Mouse (Mus musculus) activated CD4-positive, CD25-positive, alpha-beta regulatory T cell (primary cell): ENCODE measurements around the gene Ak4. TPM values are rescaled to one million over a fixed set of nuclear protein-coding genes. Genes with fewer than 3 reads are reported as not detected.

ENCODE experiments used
- polyA plus RNA-seq, 2 experiments: library from polyadenylated mRNA; unstranded; fragments of 100-300 nt; shearing (Covaris generic); gene quantifications; one replicate each; pipeline ENCODE4 v1.2.1; 2017

Gene Ak4
- polyA plus RNA-seq = under 1 TPM; 0.24 to 0.33 TPM

GRCm38 (mm10) chr4:101419151-101419910 is at the start of gene Ak4:
Gene Ak4 (plus strand): TSS chr4:101419277.

GRCm38 (mm10) chr4:101496534-101497237 is 77.6 kb downstream of the Ak4 start, which contains the start of gene Dnajc6:
Gene Dnajc6 (plus strand): TSS chr4:101496648.

Other genes starting within 250 kb of the Ak4 start
- 100 to 1,000 TPM; 450 to 508 TPM for gene Jak1, start 154.0 kb upstream of the Ak4 start, polyA plus RNA-seq
- under 1 TPM; 0.19 to 0.29 TPM for gene Dnajc6, start 77.4 kb downstream of the Ak4 start, polyA plus RNA-seq
- 100 to 1,000 TPM in 1 of 2 experiments, 10 to 100 TPM in 1; 84.8 to 110 TPM for gene Leprot, start 228.4 kb downstream of the Ak4 start, polyA plus RNA-seq